Mouse (Mus musculus): ENCODE measurements around the gene Gm3839.

GRCm38 (mm10) chr14:11405661-11406060 lies 49.1 kb upstream of the Gm3839 start:
- TF ChIP-seq GATA1 (IDR thresholded peaks at IDR 0.05; ENCODE audit: low read length) (no peak), TAL1 (IDR thresholded peaks at IDR 0.05; ENCODE audit: low read length) (no peak)

All from erythroblast, embryonic 14.5 days (primary cell).